Mouse (Mus musculus) neutrophil, adult 65 days (primary cell): Measurements from ENCODE around the gene Shisa4. TPM values are rescaled to one million over a fixed set of nuclear protein-coding genes. Genes with fewer than 3 reads are reported as not detected.

Experiments
- total RNA-seq: library from RNA; stranded (reverse); gene quantifications from 2 replicates; pipeline ENCODE4 v1.2.4, GENCODE M21; 2023

The Shisa4 gene
- 0.63 TPM in 1 of 2 replicates, not detected in the other for total RNA-seq

GRCm38 (mm10) chr1:135374868-135375581 is at the start of gene Shisa4:
Gene Shisa4, minus strand, starts transcription at chr1:135375237.

GRCm38 (mm10) chr1:135324571-135324970 is 50.5 kb downstream of the Shisa4 start, which contains the start of gene Lmod1:
Gene Lmod1, plus strand, starts transcription at chr1:135324807.

Other genes with a start within 250 kb of the Shisa4 start
- gene Ptpn7, start 242.5 kb downstream of the Shisa4 start, total RNA-seq = 52.8 and 54.5 TPM in 2 replicates
- gene Arl8a, start 228.4 kb downstream of the Shisa4 start, total RNA-seq = 105 and 113 TPM in 2 replicates
- gene Gpr37l1, start 207.6 kb downstream of the Shisa4 start, total RNA-seq = not detected in 2 replicates
- gene Elf3, start 116.7 kb downstream of the Shisa4 start, total RNA-seq = not detected in 2 replicates
- 136 and 152 TPM in 2 replicates for gene Rnpep, start 91.2 kb downstream of the Shisa4 start, total RNA-seq
- gene Timm17a, start 61.5 kb downstream of the Shisa4 start, total RNA-seq = 21.8 and 31.5 TPM in 2 replicates
- not detected in 2 replicates for gene Lmod1, start 50.4 kb downstream of the Shisa4 start, total RNA-seq
- 31.2 and 67.3 TPM in 2 replicates for gene Ipo9, start 55.3 kb upstream of the Shisa4 start, total RNA-seq
- gene Nav1, start 232.1 kb upstream of the Shisa4 start, total RNA-seq = 16.7 and 18.4 TPM in 2 replicates